Mouse (Mus musculus) liver, adult 2 months (tissue): Measurements from ENCODE around the gene Prune2.

Source experiments
- CTCF ChIP-seq: fragments of 200-500 bp; IDR thresholded peaks from 2 replicates; pipeline ENCODE4 v1.5.1; 2011; ENCODE audit warnings: low read depth, low read length, control low read depth
- POLR2A ChIP-seq: fragments of 200-500 bp; IDR thresholded peaks from 2 replicates; pipeline ENCODE4 v1.6.1; 2011; ENCODE audit warnings: low read length, control low read depth; ENCODE audit not compliant: insufficient read depth; ENCODE audit errors: extremely low read depth

DNA sequence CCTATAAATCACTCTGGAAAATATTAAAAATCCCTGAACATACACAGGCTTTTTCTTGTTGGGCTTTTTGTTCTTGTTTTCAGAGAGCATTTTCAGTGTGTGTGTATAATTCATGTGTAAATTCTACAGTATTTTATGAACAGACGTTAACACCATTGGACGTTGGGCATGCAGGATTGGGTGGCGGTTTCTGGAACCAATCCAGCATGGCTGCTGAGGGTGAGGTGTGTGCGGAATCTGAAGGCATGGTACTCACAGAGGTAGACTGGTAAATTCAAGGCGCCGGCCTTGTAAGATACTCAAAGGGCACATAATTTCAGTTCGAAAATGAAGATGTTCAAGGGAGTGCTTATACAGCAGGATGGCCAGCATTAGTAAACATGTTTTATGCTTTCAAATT lies 251.2 kb downstream of the Prune2 start:
- TF ChIP-seq POLR2A (no peak), CTCF (no peak)
